Mouse (Mus musculus): ENCODE data around the gene S100a9. TPM values are rescaled to one million over a fixed set of nuclear protein-coding genes. Genes with fewer than 3 reads are reported as not detected.

The S100a9 gene
- total RNA-seq (2021): not detected

DNA sequence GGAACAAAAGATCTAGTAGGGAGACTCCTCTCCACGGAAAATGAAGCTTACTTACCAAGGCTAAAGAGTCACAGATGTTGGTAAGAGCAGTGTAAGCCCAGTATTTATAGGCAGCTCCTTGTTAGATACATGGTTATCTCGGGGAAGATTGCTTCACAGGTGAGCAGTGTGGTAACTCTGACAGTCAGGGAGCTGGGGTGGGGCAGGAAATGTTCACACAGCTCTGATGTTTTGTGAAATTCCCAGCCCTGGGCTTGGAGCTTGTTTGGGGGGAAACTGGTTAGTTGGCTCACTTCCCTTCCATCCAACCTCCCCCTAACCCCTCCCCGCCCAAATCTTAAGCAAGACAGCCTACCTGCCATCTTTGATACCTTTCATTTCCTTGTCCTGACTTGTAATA lies at the start of gene S100a9:
TSS of gene S100a9 (minus strand) at position 109 of the 400 bp plus-strand sequence.
- intact Hi-C loops (cut with DNase I): no loop called here
- no peak for DNase-seq (ENCODE audit: extremely low spot score in 1 of 2, low spot score in 2 of 2)

DNA sequence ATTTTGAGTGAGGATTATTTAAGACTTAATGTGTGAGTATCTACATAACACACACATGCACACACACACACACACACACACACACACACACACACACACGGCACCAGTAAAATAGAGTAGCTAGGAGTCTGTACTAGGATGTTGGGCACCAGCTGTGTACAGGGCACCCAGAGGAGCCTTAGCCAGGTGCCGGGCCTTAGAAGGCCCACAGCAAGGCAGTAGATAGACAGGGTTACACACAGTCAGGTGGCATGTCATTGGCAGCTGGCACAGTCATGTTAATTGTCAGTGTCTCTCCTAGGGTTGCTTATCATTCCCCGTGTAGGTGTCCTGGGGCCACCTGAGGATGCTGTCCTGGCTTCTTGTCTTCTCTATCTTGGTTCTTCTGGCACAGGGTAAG lies 31.1 kb upstream of the S100a9 start, which contains the start of gene Pglyrp4:
TSS of gene Pglyrp4 (plus strand) at position 301 of the 400 bp plus-strand sequence.
- intact Hi-C loops (cut with DNase I): no loop called here
- DNase-seq (ENCODE audit: extremely low spot score in 1 of 2, low spot score in 2 of 2): no peak

DNA sequence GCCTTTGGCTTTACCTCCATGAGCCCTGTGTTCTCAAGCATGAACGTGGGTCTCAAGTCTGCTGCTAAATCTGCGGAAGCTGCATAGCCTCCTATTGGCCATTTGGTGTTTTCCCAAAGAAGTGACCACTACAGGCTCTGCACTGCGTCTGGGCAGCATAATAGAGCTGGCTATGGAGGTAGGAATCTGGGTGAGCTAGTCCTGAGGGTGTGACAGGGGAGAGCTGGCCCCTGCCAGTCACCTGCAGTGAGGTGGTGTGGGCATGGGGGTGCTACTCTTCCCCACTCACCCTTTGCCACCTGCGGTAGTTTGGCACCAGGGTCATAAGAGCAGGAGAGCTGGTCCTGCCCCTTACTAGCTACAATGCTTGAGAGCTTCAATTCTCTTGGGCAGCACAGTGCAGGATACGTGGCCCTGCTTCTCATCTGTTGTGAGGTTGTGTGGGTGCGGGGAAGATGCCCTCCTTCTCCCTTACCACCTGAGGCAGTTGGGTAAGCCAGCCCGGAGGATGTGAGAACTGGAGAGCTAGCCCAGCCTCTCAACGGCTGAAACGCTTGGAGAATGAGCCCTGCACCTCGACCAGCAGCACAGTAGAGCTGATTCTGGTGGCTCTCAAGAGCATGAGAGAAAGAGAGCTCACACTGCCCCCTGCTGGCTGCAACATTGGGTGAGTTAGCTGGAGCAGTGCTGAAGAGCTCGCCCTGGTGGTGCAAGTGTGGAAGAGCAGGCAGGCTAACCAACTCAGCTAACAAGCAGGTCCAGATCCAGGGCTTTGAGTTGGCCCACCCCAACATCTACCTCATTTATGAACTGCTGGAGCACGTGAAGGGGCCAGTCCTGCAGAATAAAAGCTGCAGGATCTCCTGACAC lies 14.3 kb upstream of the S100a9 start:
- DNase-seq (ENCODE audit: extremely low spot score in 1 of 2, low spot score in 2 of 2): peak; percentile 57 to 89

DNA sequence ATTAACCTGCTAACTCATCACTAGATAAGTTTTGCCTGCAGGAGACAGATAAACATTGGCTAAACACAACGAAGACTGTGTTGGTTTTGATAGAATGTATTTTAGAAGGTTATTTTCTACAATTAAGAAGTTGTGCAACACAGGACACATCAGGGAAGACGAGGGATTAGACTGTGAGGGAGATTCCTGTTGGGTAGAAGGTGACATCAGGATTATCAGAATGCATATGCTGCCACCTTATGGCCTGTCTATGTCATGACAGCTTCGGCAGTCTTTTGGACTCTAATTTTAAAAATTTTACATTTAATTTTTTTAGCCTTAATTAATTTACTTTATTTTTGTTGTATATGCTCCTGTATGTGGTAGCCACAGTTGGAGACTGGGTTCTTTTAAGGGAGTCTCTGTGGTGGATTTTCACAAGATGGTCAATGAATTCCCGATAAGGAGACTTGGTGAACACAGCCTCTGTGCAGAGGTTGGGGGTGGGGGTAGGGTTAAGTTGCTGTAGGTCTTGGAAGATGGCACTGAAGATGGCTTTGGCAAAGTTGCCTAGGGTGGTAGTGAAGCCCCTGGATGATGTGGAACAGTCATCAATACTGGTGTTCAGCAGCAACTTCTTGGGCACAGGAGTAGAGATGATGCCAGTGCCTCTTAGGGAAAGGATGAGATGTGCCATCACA lies 13.1 kb upstream of the S100a9 start:
- intact Hi-C loops (cut with DNase I): loop anchor here (5.0 kb wide), 3 partner anchors 121 to 216 kb away; partner anchors contain the start of genes Chtop and Snapin
- DNase-seq (ENCODE audit: extremely low spot score in 1 of 2, low spot score in 2 of 2): peak in 1 of 2 experiments; percentile 28

More for the DNA sequence above, 14.3 kb upstream of the S100a9 start:
- intact Hi-C loops (cut with DNase I): loop anchor here (5.0 kb wide), 3 partner anchors 123 to 218 kb away; partner anchors contain the start of genes Chtop and Snapin

DNA sequence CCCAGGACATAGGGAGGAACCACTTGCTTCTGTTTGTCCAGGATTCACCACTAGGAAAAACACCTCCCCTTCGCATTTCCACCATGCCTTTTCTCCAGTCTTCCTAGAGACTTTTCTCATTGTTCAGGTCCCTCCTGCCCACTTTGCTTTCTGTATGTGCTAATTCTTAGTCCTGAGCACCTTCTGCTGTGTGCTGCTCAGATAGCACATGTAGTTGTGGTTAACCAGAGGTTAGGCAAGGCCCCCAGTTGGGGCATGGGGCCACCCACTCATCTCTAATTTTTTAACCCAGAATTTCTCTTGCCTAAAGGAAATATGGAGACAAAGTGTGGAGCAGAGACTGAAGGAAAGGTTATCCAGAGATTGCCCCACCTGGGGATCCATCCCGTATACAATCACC lies 6.7 kb upstream of the S100a9 start:
- intact Hi-C loops (cut with DNase I): loop anchor here (5.0 kb wide), 1 partner anchor 35 kb away; the partner anchor contains the start of gene S100a8
- DNase-seq (ENCODE audit: extremely low spot score in 1 of 2, low spot score in 2 of 2): no peak

DNA sequence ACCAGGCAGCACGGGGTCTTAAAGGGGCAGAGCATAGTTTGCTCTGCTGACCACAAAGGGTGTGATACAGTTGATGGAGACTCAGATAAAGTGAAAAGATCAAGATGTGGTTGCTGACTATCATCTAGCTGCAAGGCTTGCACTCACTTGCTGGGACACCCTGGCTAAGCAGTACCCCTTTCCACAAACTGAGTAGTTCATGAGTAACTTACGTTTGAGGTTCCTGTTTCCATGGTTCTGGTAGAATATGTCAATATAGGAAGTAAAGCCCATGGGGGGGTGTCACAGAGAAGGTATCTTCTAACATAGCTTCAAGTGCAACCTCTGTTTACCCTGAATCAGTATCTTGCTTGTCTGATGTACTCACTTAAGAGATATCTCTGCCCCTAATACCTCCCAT lies 2.0 kb downstream of the S100a9 start:
- DNase-seq (ENCODE audit: extremely low spot score in 1 of 2, low spot score in 2 of 2): no peak
- intact Hi-C loops (cut with DNase I): no loop called here

DNA sequence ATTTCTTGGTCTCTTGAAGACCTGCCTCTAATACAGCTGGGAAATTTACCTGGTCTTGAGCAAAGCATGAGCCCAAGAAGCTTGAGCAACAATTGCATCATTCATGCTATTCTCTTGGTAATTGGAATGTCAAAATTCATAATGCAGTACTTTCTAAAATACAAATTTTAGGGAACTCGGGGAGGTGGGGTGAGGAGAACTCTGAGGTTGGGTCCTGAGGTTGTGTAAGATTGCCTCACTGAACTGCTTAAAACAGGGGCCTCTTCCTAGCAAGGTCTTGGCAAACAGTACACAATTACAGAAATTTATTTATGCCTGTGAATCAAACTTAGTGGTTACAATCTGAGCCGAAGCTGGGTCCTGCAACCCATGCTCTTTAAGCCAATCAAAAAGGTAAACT lies 8.7 kb downstream of the S100a9 start:
- intact Hi-C loops (cut with DNase I): no loop called here
- no peak for DNase-seq (ENCODE audit: extremely low spot score in 1 of 2, low spot score in 2 of 2)

DNA sequence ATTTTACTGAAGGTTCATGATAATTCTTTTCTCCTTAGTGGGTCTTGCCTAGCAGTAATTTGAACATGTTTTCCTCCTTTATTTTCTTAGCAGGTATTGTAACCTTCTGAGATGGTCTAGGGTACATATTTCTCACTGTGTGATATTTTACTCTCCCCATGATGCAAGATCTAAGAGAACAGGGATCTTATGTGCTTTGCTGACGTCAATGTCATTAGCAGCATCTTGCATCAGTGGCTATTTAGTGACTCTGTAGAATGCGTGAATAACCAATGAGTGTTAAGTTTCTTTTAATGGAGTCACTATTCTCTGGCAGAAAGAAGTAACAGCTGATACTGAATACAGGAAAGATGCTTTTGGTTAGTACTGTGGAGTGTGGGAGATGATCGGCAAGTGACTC lies 11.6 kb downstream of the S100a9 start:
- intact Hi-C loops (cut with DNase I): no loop called here
- DNase-seq (ENCODE audit: extremely low spot score in 1 of 2, low spot score in 2 of 2): no peak

DNA sequence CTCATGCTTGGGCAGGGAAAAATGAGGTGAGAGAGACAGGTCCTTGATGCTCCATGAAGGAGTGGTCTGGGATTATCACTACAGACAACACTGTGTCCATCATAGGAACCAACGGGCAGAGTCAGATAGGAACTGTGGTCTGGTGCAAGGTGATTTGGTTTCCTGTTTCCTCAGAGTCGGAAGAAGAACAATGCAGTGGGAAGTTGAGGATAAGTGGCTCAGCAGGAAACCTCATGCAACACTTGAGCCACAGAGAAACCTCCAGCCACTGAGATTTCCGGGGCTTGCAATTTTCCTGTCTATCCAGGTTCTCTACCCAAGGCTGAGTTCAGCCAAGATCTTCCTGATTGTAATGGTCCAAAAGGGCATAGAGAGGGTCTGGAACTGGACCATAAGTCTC lies 16.9 kb downstream of the S100a9 start:
- intact Hi-C loops (cut with DNase I): no loop called here
- DNase-seq (ENCODE audit: extremely low spot score in 1 of 2, low spot score in 2 of 2): no peak

DNA sequence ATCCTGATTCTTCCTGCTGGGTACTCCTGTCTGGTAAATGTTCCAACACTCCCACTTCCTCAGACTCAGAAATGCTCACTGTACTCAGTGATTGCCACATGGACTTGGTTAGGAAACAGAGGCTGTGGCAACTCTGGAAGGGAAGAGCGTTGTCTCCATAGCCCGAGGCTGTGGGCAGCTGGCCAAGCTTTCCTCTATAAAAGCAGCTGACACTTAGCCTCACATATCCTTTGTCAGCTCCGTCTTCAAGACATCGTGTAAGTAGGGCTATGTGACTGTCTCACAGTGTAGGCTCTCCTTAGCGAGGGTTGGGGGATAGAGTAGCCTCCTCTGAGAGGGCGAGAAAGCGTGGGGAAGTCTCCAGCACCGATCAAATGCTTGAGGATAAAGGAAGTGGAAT lies 26.7 kb downstream of the S100a9 start, which contains the start of gene S100a8:
TSS of gene S100a8 (plus strand) at position 133 of the 400 bp plus-strand sequence.
- intact Hi-C loops (cut with DNase I): loop anchor here (5.0 kb wide), 1 partner anchor 33 kb away; no protein-coding TSS in a partner anchor
- DNase-seq (ENCODE audit: extremely low spot score in 1 of 2, low spot score in 2 of 2): peak in 1 of 2 experiments; percentile 42

DNA sequence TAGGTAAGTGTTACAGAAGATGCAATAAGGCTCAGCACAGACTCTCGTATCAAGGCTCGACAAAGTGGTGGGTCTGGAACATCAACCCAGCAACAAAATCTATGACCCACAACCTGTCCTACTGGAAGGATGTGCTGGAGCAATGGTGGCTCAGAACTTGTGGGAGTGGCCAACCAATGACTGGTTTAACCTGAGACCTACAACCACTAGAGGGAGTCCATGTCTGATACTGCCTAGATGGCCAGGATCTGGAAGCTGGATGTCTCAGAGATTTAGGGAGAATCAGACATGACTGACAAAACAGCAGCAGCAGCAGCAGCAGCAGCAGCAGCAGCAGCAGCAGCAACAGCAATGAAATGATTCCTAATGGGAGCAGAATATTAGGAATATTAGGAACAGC lies 31.3 kb downstream of the S100a9 start:
- intact Hi-C loops (cut with DNase I): no loop called here
- no peak for DNase-seq (ENCODE audit: extremely low spot score in 1 of 2, low spot score in 2 of 2)

DNA sequence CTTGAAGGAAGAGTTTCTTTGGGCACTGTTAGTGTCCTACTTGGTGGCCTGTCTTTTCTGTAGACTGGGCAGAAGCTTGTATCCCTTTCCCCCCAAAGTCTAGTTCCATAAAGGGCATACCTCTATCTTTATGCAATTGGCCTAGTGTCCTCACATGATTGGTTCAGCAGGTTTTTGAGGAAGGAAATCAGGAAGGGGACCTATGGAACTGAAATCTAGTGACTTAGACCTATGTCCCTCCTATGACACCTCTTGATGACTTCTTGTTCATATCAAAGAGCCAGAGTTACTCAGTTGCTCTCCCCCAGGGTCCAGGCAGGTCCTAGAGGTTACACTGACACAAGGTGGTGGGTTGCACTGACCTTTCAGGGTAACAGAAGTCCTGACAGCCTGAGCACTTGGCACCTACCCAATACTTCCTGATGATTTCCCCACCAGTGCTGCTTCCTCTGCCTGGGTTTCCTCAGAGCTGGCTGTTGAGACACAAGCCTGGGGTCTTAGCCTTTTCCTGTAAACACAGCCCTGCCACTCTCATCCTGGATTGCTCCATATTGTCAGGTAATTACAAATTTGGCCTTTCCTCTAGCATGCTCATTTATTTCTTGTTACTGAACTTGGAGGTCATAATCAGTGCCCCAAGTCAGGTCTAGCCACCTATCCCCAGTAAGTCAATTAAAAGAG lies 36.0 kb downstream of the S100a9 start:
- intact Hi-C loops (cut with DNase I): no loop called here

DNA sequence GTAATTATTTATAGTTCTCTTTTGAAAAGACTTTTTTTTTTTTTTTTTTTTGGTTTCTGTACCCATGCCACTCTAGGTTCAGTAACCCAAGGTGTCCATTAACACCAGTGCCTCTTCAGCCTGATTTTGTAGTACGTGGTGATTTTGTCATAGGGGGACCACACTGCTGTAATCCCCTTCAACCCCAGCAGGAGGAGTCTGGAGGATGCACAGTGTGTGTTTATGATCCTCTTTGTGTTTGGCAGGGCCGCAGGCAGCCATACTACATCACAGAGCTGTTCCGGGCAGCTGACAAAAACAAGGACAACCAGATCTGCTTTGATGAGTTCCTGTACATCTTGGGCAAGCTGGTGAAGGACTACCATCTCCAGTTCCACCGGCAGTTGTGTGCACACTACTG lies 38.1 kb downstream of the S100a9 start:
- intact Hi-C loops (cut with DNase I): no loop called here

More for the DNA sequence above, 36.0 kb downstream of the S100a9 start:
- no peak for DNase-seq (ENCODE audit: extremely low spot score in 1 of 2, low spot score in 2 of 2)

DNA sequence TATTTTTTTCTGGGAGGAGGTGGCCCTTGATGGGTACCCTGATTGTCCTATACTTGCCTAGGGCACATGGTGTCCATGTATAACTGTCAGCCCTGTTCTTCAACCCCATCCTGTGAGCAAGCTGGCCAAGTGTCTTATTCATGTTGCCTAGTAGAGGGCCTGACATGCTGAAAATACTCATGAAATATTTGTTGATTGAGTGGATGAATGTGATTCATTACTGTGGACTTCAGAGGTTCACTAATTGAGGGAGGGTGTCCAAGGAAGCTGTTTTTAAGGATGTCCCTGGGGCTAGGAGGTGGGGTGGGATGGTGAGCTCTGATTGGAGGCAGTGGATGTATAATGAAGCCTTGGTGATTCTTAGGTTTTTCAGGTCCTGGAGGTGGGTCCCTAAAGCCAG lies 41.8 kb downstream of the S100a9 start, which contains the start of gene S100a7a:
TSS of gene S100a7a (plus strand) at position 301 of the 400 bp plus-strand sequence.
- no peak for DNase-seq (ENCODE audit: extremely low spot score in 1 of 2, low spot score in 2 of 2)
- intact Hi-C loops (cut with DNase I): loop anchor here (2.0 to 5.0 kb wide), 3 partner anchors 66 to 163 kb away; partner anchors contain the start of genes Chtop and Snapin

More for the DNA sequence above, 38.1 kb downstream of the S100a9 start:
- peak in 1 of 2 experiments; percentile 40 for DNase-seq (ENCODE audit: extremely low spot score in 1 of 2, low spot score in 2 of 2)

DNA sequence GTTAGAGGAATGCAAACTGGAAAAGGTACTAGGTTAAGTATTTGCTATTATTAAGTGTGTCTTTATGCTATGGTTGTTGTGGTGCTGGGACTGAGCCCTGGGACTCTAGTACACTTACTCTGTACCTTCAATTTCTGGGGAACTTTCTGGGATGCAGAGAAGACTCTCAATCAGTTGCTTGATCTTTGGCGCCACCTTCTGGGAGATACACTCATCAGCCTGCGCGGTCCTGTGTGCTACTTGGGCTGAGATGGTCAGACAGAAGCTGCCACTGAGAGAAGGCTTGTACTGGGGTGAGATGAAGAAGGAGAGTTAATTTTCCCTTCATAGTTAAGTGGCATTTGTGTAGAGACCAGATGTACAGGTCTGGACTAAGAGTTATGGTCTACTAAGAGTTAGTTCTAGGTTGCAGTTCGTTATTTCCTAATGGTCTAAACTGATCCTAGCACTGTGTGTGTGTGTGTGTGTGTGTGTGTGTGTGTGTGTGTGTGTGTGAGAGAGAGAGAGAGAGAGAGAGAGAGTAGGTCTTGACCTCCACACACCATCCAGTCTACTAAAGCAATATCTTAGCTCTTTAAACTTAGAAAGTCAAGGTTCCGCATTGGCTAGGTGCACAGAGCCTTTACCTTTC lies 42.5 kb downstream of the S100a9 start:
- intact Hi-C loops (cut with DNase I): loop anchor here (2.0 to 5.0 kb wide), 3 partner anchors 66 to 162 kb away; partner anchors contain the start of genes Chtop and Snapin
- peak; percentile 75 to 84 for DNase-seq (ENCODE audit: extremely low spot score in 1 of 2, low spot score in 2 of 2)

DNA sequence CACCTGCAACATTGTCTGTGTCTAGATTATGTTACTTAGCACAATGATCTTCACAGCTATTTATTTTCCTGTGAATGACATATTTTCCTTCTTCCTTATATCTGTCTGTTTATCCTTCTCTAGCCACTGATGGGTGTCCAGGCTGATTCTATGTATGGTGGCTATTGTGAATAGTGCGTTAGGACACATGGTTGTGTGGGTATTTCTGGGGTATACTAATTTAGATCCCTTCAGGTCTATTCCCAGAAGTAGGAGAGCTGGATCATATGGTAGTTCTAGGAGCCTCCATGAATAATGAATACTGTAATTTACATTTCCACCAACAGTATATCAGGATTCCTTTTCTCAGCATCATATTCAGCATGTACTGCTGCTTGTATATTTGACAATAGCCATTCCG lies 45.7 kb downstream of the S100a9 start:
- DNase-seq (ENCODE audit: extremely low spot score in 1 of 2, low spot score in 2 of 2): no peak
- intact Hi-C loops (cut with DNase I): loop anchor here (5.0 kb wide), 2 partner anchors 63 to 143 kb away; partner anchors contain the start of gene Chtop

DNA sequence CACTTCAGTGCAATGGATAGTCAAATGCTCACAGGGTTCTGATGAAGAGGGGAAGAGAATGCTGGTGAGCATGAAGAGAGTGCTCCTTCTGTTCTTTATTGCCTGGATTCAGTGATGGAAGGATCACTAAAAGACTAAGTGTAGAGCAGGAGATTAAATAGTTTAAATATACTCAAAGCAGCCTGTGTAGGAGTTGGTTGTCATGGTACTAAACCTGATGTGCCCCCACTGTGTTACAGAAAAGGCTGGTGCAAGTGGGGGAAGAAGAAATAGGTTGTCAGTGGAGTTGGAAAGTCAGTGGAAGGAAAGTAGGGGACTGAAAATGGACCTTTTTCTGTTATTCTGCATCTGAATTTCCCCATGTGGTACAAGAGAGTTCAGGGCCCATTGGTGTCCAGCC lies 46.5 kb downstream of the S100a9 start:
- intact Hi-C loops (cut with DNase I): no loop called here
- DNase-seq (ENCODE audit: extremely low spot score in 1 of 2, low spot score in 2 of 2): peak in 1 of 2 experiments; percentile 13

DNA sequence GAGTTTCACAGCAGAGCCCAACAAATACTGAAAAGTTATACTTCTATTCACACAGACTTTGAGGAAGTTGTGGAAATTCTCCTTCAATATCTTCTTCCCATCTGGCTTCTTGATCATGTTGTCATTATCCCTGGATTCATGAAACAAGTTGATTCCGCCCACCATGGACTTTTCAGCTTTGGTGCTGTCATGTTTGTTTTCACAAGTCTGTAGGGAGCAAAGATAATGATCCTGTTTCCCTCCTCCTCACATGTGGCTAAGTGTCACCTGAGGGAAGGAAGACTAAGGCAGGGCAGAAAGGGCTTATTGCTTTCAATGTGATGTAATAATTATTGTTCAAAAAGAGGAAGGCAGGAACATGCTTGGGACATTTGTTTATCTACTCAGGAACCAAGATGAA lies 48.2 kb downstream of the S100a9 start:
- no peak for DNase-seq (ENCODE audit: extremely low spot score in 1 of 2, low spot score in 2 of 2)
- intact Hi-C loops (cut with DNase I): no loop called here
